Mouse (Mus musculus) limb, embryonic 14.5 days (tissue): ENCODE measurements around the gene Hspa1b. TPM values are rescaled to one million over a fixed set of nuclear protein-coding genes. Genes with fewer than 3 reads are reported as not detected.
"Not testable (repeated sequence)": the region's sequence is repeated elsewhere in the genome, so short reads cannot be mapped to it uniquely, and the experiment has no call there.

Source experiments
- ATAC-seq: fragments of 200-750 bp; cut with Nextera tagmentation; 2 replicates; pipeline ENCODE4 v1.8.0; 2017; ENCODE audit warnings: low read depth, moderate number of reproducible peaks, moderate TSS enrichment; ENCODE audit not compliant: low FRiP score
- DNase-seq: peaks from one replicate; pipeline ENCODE4 v3.0.0-alpha.2; 2015; ENCODE audit warnings: low spot score
- H3K27ac ChIP-seq: fragments of 300-500 bp; sonication (generic); replicated peaks from 2 replicates; pipeline ENCODE4 v1.5.1; 2014; ENCODE audit warnings: low read depth, mild to moderate bottlenecking, low read length, moderate library complexity, mixed read lengths
- H3K27me3 ChIP-seq: fragments of 300-500 bp; sonication (generic); 2 replicates; pipeline ENCODE4 v1.6.1; 2014; ENCODE audit warnings: low read length, mixed read lengths; ENCODE audit not compliant: control insufficient read depth, insufficient read depth
- H3K36me3 ChIP-seq: fragments of 300-500 bp; sonication (generic); 2 replicates; pipeline ENCODE4 v1.6.1; 2014; ENCODE audit warnings: mild to moderate bottlenecking, low read length, moderate library complexity, mixed read lengths; ENCODE audit not compliant: control insufficient read depth, insufficient read depth
- H3K4me1 ChIP-seq: fragments of 300-500 bp; sonication (generic); 2 replicates; pipeline ENCODE4 v1.6.1; 2014; ENCODE audit warnings: antibody characterized with exemption, low read length, mixed read lengths; ENCODE audit not compliant: control insufficient read depth, insufficient read depth
- H3K4me2 ChIP-seq: fragments of 300-500 bp; sonication (generic); replicated peaks from 2 replicates; pipeline ENCODE4 v1.6.1; 2014; ENCODE audit warnings: low read depth, mild to moderate bottlenecking, low read length, moderate library complexity; ENCODE audit not compliant: severe bottlenecking
- H3K4me3 ChIP-seq: fragments of 300-500 bp; sonication (generic); replicated peaks from 2 replicates; pipeline ENCODE4 v1.5.1; 2014; ENCODE audit warnings: low read length
- H3K9ac ChIP-seq: fragments of 300-500 bp; sonication (generic); 2 replicates; pipeline ENCODE4 v1.6.1; 2014; ENCODE audit warnings: mild to moderate bottlenecking, low read depth, low read length, moderate library complexity; ENCODE audit not compliant: severe bottlenecking
- H3K9me3 ChIP-seq: fragments of 300-500 bp; sonication (generic); 2 replicates; pipeline ENCODE4 v1.6.1; 2016; ENCODE audit warnings: low read length; ENCODE audit not compliant: control insufficient read depth
- POLR2A ChIP-seq: fragments of 200-500 bp; IDR thresholded peaks from 2 replicates; pipeline ENCODE4 v1.8.0; 2012; ENCODE audit warnings: inconsistent platforms, mild to moderate bottlenecking, moderate library complexity, borderline replicate concordance; ENCODE audit not compliant: insufficient read depth, insufficient read length; ENCODE audit errors: extremely low read depth
- WGBS: fragments of 180-500 bp; shearing (Covaris S2); extraction: QIAGEN DNeasy Blood & Tissue Kit; methylation state at CpG from one replicate; pipeline ENCODE4 v1.1.7; 2014; 5-methylcytosine and 5-hydroxymethylcytosine counted together
- polyA plus RNA-seq, 2 experiments: library from polyadenylated mRNA; depleted of rRNA in 1 of 2; stranded (reverse) in 1 of 2; unstranded in 1 of 2; fragments of >200 nt; fragmentation: Nextera tagmentation in 1 of 2; extraction: Ambion mirVana in 1 of 2; gene quantifications; 2 replicates each; pipeline versions ENCODE4 v1.2.1 to v1.2.3; 2012 to 2014

Hspa1b gene
- polyA plus RNA-seq, 2 experiments, result 2.2 to 25.6 TPM

- H3K4me3 ChIP-seq, result no peak overlapping the region
- H3K4me1 ChIP-seq, result peaks cover 8% of the 10 kb centered on the region
- H3K9ac ChIP-seq, result no peak overlapping the region
- H3K9me3 ChIP-seq, result no peaks in the 10 kb centered on the region
- TF ChIP-seq POLR2A, result no peak
- H3K27ac ChIP-seq, result no peak overlapping the region
- no peaks in the 10 kb centered on the region for H3K27me3 ChIP-seq
- 88% methylated on average over 4 of the region's 4 CpGs for WGBS
- no peak overlapping the region for H3K4me2 ChIP-seq
- H3K36me3 ChIP-seq, result no peaks in the 10 kb centered on the region
- DNase-seq (no peak), ATAC-seq (no peak)
Measured at GRCm38 (mm10) chr17:34979631-34980030, 20.6 kb upstream of the Hspa1b start.

GRCm38 (mm10) chr17:34978239-34978638 lies 19.2 kb upstream of the Hspa1b start:
- no peak for TF ChIP-seq POLR2A
- no peaks in the 10 kb centered on the region for H3K36me3 ChIP-seq
- ATAC-seq, result no peak
- H3K9ac ChIP-seq, result no peak overlapping the region
- no peaks in the 10 kb centered on the region for H3K9me3 ChIP-seq
- 90% methylated on average over 27 of the region's 27 CpGs for WGBS
- no peak overlapping the region for H3K4me2 ChIP-seq
- no peak for DNase-seq
- H3K4me3 ChIP-seq, result no peak overlapping the region
- no peak overlapping the region for H3K27ac ChIP-seq
- H3K27me3 ChIP-seq, result no peaks in the 10 kb centered on the region
- peaks cover 8% of the 10 kb centered on the region for H3K4me1 ChIP-seq

GRCm38 (mm10) chr17:34977000-34977399 lies 18.0 kb upstream of the Hspa1b start:
- Histone ChIP-seq H3K9me3 (no peaks in the 10 kb centered on the region), H3K4me1 (peaks cover 10% of the 10 kb centered on the region), H3K27ac (no peak overlapping the region), H3K4me3 (no peak overlapping the region), H3K27me3 (no peaks in the 10 kb centered on the region), H3K4me2 (no peak overlapping the region), H3K36me3 (no peaks in the 10 kb centered on the region), H3K9ac (no peak overlapping the region)
- DNase-seq (no peak), ATAC-seq (no peak)
- 93% methylated on average over 20 of the region's 20 CpGs for WGBS
- no peak for TF ChIP-seq POLR2A

DNA sequence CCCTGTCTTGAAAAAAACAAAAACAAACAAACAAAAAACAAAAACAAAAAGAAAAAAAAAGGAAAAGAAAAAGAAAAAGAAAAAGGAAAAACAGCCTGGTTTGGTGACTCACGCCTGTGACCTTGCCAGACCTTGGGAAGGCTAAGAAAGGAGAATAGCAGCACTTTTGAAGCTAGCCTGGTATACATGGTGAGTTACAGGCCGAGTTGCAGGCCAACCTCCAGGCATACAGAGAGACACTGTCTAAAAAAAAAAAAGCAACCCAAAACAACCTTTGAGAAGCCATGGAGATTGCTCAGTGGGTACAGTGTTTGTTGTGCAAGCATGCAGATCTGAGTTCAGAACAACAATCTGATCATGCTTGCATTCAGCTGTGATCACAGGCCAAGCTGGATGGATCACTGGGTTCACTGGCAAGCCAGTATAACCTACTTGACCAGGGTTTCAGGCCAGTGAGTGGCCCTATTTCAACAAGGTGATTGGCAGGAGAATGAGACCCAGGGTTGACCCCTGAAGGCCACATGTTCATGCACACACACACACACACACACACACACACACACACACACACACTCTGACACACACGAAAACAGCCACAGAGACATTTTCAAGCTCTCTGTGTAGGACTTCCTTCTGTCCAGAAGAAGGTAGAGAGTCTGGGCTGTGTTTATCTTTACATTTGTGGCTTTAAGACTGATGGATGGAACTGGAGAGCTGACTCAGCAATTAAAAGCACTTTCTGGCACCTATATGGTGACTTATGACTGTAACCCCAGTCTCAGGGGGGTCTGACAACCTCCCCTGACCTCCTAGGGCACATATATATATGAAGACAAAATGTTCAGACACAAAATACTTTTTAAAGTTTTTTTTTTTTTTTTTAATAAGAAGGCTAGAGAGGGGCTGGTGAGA lies 16.8 kb upstream of the Hspa1b start:
- no peak for TF ChIP-seq POLR2A
- Histone ChIP-seq H3K9ac (no peak overlapping the region), H3K4me2 (no peak overlapping the region), H3K4me3 (no peak overlapping the region), H3K27ac (no peak overlapping the region), H3K36me3 (no peaks in the 10 kb centered on the region), H3K4me1 (peaks cover 6% of the 10 kb centered on the region), H3K9me3 (no peaks in the 10 kb centered on the region), H3K27me3 (no peaks in the 10 kb centered on the region)
- WGBS, result 69% methylated on average over 3 of the region's 3 CpGs
- ATAC-seq, result no peak
- no peak for DNase-seq

- not testable (repeated sequence) for H3K36me3 ChIP-seq, H3K4me1 ChIP-seq, H3K9me3 ChIP-seq, H3K27me3 ChIP-seq
- Histone ChIP-seq H3K4me2 (peak within 1 kb of the TSS; percentile 88), H3K9ac (peak within 1 kb of the TSS; percentile 31), H3K27ac (0 out of 2 replicates have a peak within 1 kb of the TSS, but pooled peaks have one; percentile 43), H3K4me3 (peak within 1 kb of the TSS; percentile 44)
- peak; percentile 80 for DNase-seq
- peak; percentile 96 for ATAC-seq
- under 1% methylated on average over 26 of the region's 33 CpGs for WGBS
Measured at GRCm38 (mm10) chr17:34972069-34972749, 13.2 kb upstream of the Hspa1b start, which contains the start of the genes Hspa1a and Hspa1l. Hspa1a (minus strand) TSS chr17:34972156. Hspa1l (plus strand) TSS chr17:34972703.

GRCm38 (mm10) chr17:34971694-34972068 lies 12.6 kb upstream of the Hspa1b start:
- H3K4me2 ChIP-seq, result peak overlapping the region; percentile 88
- H3K4me1 ChIP-seq, DNase-seq, H3K27ac ChIP-seq, H3K9ac ChIP-seq, H3K36me3 ChIP-seq, H3K9me3 ChIP-seq, H3K27me3 ChIP-seq: not testable (repeated sequence)
- ATAC-seq, result peak; percentile 56
- peak overlapping the region; percentile 44 for H3K4me3 ChIP-seq
- WGBS, result no CpG with 5 or more reads among the region's 43 CpGs

DNA sequence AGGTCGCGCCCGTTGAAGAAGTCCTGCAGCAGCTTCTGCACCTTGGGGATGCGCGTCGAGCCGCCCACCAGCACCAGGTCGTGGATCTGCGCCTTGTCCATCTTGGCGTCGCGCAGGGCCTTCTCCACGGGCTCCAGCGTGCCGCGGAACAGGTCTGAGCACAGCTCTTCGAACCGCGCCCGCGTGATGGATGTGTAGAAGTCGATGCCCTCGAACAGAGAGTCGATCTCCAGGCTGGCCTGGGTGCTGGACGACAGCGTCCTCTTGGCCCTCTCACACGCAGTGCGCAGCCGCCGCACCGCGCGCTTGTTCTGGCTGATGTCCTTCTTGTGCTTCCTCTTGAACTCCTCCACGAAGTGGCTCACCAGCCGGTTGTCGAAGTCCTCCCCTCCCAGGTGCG lies 11.8 kb upstream of the Hspa1b start:
- H3K4me1 ChIP-seq, DNase-seq, H3K36me3 ChIP-seq, H3K9ac ChIP-seq, H3K27me3 ChIP-seq, H3K9me3 ChIP-seq, H3K4me3 ChIP-seq, H3K4me2 ChIP-seq, ATAC-seq, H3K27ac ChIP-seq: not testable (repeated sequence)
- 48% methylated on average over 8 of the region's 37 CpGs for WGBS

GRCm38 (mm10) chr17:34969822-34970221 lies 10.8 kb upstream of the Hspa1b start, which contains the start of gene Gm20481:
Gm20481 (plus strand) TSS chr17:34969912.
- not testable (repeated sequence) for H3K4me3 ChIP-seq, H3K36me3 ChIP-seq, H3K4me2 ChIP-seq, H3K4me1 ChIP-seq, H3K9ac ChIP-seq, ATAC-seq, DNase-seq, H3K27ac ChIP-seq, H3K9me3 ChIP-seq, H3K27me3 ChIP-seq
- 73% methylated on average over 6 of the region's 11 CpGs for WGBS
